Mouse (Mus musculus) 416B (cell line): ENCODE results near the gene Dnah11.

ENCODE experiments used
- DNase-seq: peaks from one replicate; pipeline ENCODE4 v3.0.0; 2011; ENCODE audit warnings: low read depth

Dnah11 gene

GRCm38 (mm10) chr12:117861249-117861648, 337.6 kb downstream of the Dnah11 start:
- no peak for DNase-seq

GRCm38 (mm10) chr12:117860840-117861239, 338.0 kb downstream of the Dnah11 start:
- no peak for DNase-seq

- no peak for DNase-seq
These were observed 341.0 kb downstream of the Dnah11 start for GRCm38 (mm10) chr12:117857884-117858283.

- DNase-seq: no peak
These were observed 341.8 kb downstream of the Dnah11 start for GRCm38 (mm10) chr12:117857023-117857422.

- peak; percentile 55 for DNase-seq
These were observed 345.5 kb downstream of the Dnah11 start for GRCm38 (mm10) chr12:117853316-117853715.

GRCm38 (mm10) chr12:117850472-117850871, 348.4 kb downstream of the Dnah11 start:
- no peak for DNase-seq

GRCm38 (mm10) chr12:117848621-117849020, 350.2 kb downstream of the Dnah11 start:
- no peak for DNase-seq

GRCm38 (mm10) chr12:117844917-117845316, 353.9 kb downstream of the Dnah11 start:
- DNase-seq: no peak

- peak; percentile 44 for DNase-seq
These were observed 354.8 kb downstream of the Dnah11 start for GRCm38 (mm10) chr12:117844075-117844408.

GRCm38 (mm10) chr12:117843302-117844074, 355.4 kb downstream of the Dnah11 start:
- peak; percentile 81 for DNase-seq

- no peak for DNase-seq
These were observed 356.2 kb downstream of the Dnah11 start for GRCm38 (mm10) chr12:117842676-117843075.

- DNase-seq: peak; percentile 59
These were observed 358.1 kb downstream of the Dnah11 start for GRCm38 (mm10) chr12:117840705-117841104.

- peak; percentile 62 for DNase-seq
These were observed 361.5 kb downstream of the Dnah11 start for GRCm38 (mm10) chr12:117837376-117837775.

GRCm38 (mm10) chr12:117835371-117835770, 363.5 kb downstream of the Dnah11 start:
- no peak for DNase-seq

- DNase-seq: no peak
These were observed 364.2 kb downstream of the Dnah11 start for GRCm38 (mm10) chr12:117834652-117835051.

GRCm38 (mm10) chr12:117832190-117832589, 366.7 kb downstream of the Dnah11 start:
- no peak for DNase-seq

- DNase-seq: peak; percentile 47
These were observed 367.4 kb downstream of the Dnah11 start for GRCm38 (mm10) chr12:117831351-117831961.

- peak; percentile 61 for DNase-seq
These were observed 370.5 kb downstream of the Dnah11 start for GRCm38 (mm10) chr12:117828350-117828749.
